Mouse (Mus musculus): Measurements from ENCODE around the gene Stxbp5l.
"Not testable (repeated sequence)": the region's sequence is repeated elsewhere in the genome, so short reads cannot be mapped to it uniquely, and the experiment has no call there.

Gene Stxbp5l

DNA sequence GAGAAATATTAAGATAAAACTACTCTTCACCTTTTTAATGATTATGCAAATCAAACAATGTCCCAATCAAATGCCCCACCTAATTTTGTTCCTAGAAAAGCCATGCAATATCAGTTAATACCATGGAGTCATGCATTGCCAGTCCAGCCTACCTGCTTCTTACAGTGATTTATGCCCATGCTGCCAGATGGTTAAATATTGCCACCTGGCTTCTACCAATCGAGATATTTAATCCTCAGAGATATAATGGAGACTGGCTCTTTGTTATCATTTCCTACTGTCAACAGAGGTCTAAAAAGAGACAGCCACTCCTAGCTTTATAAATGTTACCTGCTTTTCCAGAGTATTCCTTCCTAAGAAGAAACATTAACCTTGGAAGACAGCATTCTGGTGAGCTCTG, 104.6 kb downstream of the Stxbp5l start:
- no peak for DNase-seq (ENCODE audit: low read depth, low spot score)

DNA sequence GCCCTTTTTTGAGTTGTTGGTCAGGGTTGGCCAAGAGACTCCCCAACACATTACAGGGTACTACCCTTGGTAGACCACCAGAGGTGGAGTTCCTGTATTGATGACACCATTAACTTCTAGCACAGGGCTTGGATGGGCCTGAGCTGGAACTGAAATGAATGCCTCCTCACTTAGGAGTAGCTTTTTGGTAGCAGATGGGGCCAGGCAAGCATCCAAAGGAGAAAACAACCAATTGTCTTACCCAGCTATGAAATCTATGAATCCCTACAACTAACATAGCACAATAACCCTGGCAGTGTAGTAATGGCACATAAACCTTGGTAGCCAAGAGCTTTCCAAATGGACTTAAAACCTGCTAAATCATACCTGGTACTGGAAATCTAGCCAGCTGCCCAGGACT, 111.1 kb downstream of the Stxbp5l start:
- DNase-seq (ENCODE audit: low read depth, low spot score), result no peak

DNA sequence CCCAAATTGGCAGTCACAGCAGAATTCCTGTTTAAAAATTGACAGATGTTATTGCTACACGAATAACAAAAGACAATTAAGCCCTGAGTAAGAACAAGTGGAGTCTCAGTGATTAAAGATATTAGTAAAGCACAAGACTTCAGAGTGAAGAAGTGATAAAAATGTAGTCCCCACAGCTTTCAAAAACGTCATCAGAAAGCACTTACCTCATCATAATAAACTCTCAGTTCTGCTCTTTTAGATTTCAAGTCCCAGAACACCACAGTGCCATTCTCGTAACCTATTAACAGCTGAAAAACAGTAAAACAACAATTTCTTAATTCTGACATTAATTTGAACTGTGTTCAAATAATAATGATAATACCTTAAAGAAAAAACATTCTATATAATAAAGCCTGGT, 123.1 kb downstream of the Stxbp5l start:
- no peak for DNase-seq (ENCODE audit: low read depth, low spot score)

DNA sequence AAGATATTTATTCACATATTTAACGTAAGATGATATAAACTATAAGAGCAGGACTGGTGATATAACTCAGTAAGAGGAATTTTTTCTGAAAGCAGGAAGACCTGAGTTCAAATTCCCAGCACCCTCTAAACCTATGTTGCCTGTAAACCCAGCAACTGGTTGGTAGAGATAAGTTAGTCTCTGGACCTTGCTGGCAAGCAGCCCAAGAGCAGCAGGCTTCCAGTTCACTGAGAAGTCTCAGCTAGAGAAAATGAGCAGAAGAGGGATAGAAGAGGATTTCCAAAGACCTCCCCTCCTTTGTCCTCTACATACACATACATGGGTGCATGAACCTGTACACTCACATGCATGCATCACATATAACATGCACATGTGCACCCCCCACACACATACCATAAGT, 165.6 kb downstream of the Stxbp5l start:
- DNase-seq (ENCODE audit: low read depth, low spot score), result no peak

DNA sequence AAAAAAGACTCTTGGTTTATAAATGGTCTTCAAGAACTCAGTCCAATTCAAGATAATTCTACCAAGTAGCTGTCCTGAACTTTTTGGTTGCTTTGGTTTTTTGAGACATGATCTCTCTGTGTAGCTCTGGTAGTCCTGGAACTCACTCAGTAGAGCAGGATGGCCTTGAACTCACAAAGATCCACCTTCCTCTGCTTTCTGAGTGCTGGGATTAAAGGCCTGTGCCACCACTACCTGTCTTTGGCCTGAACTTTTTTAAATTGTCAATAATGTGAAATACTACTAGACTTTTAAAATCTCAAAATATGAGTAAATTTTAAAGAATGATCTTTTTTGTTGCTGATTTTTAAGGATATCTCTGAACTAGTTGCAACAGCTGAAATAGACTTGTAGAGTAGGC, 176.0 kb downstream of the Stxbp5l start:
- DNase-seq (ENCODE audit: low read depth, low spot score), result no peak

DNA sequence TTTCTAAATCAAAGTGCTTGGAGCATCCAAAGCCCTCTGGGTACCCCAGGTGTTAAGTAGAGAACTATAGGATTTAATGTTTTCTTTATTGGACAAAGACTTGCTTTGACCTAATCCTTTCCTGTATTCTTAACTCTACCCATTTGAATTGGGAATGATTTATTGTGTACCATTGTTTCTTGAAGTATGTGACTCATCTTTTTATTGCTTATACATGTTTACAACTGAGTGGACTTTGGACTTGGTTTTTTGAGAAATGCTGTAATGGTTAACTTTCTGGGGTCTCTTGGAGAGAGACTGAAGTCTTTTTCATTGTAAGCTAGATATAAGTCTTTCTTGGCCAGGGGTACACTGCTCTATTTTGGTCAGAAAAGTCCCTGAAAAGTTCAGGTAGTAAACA, 190.6 kb downstream of the Stxbp5l start:
- DNase-seq (ENCODE audit: low read depth, low spot score), result no peak

DNA sequence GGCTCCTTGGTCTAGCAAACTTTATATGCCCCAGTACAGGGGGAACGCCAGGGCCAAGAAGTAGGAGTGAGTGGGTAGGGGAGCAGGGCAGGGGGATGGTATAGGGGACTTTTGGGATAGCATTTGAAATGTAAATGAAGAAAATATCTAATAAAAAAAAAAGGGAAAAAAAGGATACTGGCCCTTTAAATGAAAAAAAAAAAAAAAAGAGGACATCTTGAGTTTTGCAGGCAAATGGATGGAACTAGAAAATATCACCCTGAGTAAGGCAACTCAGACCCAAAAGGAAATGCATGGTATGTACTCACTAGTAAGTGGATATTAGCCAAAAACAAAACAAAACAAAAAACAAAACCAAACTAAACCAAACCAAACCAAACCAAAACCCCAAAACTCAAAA, 259.6 kb downstream of the Stxbp5l start:
- DNase-seq (ENCODE audit: low read depth, low spot score), result not testable (repeated sequence)

DNA sequence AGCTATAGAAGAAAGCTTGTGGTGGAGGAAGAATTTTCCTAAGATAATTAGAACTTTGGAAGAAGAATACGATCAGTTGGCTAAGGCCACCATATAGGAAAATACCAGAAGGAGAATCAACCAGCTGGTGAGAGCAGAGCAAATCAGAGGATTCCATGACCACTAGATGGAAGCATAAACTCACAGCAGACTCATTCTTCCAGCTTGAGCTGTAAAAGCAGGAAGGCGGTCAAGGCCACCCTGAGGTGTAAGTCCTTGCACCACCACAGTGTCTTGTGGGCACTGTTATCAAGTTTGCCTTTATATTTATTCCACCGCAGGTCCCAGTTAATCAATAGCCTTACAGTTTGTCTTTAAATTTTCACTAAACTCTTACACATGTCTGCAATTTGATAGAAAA, 275.5 kb downstream of the Stxbp5l start:
- DNase-seq (ENCODE audit: low read depth, low spot score), result peak; percentile 77

DNA sequence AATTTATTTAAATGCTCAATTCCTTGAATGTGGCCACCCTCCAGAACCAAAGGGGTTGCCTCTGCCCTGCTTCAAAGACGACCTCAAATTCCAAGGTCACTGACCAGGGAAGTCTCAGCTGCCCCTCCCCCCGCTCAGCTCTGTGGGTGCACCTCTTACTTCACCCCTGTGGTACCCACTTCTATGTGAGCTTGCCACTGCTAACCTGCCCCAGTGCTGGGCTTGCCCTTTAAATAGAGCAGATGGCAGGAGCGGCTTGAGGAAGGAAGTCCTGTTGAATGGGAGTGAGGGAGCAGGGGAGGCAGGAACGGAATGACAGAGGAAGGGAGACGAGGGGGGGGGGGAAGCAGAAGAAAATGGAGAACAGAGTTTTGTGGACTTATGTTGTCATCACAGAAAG, 276.0 kb downstream of the Stxbp5l start:
- DNase-seq (ENCODE audit: low read depth, low spot score), result no peak

DNA sequence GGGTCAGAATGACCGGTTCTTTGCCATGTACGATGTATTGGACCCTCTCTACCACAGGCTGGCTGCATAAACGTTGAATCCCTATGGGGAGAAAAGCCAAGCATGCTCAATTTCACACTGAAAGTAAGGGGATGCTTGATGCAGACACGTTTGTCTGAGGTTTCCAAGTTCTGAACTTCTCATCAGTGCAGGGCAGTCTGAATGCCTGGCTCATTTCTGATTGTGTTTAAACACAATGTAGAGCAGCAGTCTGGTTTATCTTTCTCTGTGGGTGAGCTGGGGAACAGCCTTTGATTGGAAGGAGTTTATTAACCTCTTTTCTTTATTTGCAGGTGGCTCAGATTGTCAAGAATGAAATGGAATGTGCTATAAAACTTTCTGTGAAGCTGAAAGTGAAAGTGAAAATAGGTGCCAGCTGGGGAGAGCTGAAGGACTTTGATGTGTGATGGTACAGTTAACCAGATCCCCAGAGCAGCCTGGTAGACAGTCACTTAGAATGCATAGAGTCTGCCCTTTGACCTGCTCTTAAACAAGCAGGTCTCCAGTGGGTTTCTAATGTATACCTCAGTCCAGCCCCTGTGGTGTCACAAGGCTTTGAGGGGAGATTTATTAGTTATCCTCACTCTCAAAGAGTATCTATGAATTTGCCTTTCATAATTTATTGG, 290.5 kb downstream of the Stxbp5l start:
- peak; percentile 39 for DNase-seq (ENCODE audit: low read depth, low spot score)

DNA sequence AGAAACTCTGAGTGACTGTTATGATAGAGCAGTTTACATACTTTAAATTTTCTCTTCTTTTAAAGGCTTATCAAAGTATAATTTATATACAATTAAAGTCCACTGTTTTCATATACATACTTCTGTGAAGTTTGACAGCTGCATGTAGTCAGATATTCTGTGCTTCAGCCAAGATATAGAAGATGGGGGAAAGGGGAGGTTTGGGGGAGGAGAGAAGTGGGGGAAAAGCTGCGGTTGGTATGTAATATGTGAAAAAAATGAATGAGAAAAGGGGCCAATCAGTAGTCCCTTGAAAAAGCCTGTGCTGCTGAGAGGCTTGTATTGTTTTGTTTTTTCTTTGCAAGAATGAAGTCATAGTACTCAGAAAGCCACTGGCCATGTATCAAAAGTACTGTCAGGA, 295.1 kb downstream of the Stxbp5l start:
- DNase-seq (ENCODE audit: low read depth, low spot score), result no peak

DNA sequence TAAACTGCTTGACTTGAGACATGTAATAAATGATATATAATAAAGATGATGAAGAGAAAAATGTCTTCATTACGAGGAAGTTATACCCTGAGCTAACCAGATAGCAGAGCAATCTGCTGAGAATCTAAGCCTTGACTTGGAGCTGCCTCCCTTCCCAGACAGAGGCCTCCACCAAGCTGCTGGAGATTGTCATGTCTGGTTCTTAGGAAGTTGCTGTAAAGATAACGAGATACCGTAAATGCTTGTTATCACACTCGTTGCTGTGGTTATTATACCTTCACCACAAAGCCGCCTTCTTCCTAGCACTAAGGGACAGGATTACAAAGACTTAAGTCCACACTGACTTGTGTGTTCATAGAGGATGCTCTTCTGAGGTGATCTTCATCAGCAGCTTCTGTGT, 312.4 kb downstream of the Stxbp5l start:
- no peak for DNase-seq (ENCODE audit: low read depth, low spot score)
